Mouse (Mus musculus): Measurements from ENCODE around the gene Dsp.

Gene Dsp

GRCm38 (mm10) chr13:38170707-38171144, 19.6 kb downstream of the Dsp start:
- in situ Hi-C loops (cut with MboI, MseI), result loop anchor here (5.0 kb wide), 1 partner anchor 73 kb away; no protein-coding TSS in a partner anchor

GRCm38 (mm10) chr13:38193406-38193805, 42.3 kb downstream of the Dsp start:
- in situ Hi-C loops (cut with MboI, MseI), result no loop called here

DNA sequence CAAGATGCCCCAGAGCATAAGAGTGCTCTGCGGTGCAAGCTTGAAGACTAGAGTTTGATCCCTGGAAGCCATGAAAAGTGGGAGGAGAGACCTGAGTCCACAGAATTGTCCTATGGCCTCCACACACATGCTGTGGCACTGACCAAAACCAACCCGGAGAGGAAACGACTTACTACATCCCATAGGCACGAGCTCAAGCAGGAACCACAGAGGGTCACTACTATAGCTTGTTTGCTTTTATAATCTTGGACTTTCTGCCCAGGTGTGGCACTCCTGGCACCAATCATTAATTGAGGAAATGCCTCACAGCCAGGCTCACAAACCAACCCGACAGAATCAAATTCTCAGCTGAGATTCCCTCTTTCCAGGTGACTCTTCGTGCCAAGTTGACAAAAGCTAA, 50.3 kb downstream of the Dsp start:
- in situ Hi-C loops (cut with MboI, MseI), result no loop called here

- in situ Hi-C loops (cut with MboI, MseI), result no loop called here
These were observed 53.1 kb downstream of the Dsp start for GRCm38 (mm10) chr13:38204171-38204570.

DNA sequence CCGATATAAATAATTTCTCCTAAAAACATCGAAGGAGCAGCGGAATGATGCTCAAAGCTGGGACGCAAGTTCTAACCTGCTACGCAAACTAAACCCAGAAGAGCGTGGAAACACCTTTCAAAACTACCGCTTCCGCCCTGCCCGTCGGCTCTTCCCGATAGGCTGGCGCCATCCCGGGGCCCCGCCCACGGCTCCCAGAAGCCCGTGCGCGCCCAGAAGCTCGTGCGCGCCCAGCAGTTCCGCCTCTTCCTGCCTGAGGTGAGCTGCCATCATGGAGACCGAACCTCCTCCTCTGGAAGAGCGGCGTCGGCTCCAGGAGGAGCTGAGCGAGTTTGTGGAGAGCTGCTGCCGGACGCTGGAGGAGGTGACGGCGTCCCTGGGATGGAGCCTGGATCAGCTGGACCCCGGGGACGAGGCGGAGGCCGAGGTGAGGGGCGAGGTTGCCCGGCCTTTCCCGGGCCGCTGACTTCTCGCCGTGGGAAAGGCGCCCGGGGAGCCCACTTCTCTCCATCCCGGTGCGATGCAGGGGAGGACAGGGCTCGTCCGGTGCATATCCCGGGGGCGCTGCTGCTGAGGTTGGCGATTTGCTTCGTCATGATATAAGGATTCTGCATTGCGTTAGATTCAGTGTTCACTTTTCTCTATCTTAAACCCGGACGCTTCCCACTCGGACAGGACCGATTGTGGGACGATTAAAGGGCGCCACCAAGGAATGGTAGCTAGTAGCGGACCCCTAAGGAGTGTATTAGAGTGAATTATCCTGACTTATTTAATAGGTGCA, 53.8 kb downstream of the Dsp start, which contains the start of gene Snrnp48:
TSS of gene Snrnp48 (plus strand) at position 237 of the 781 bp plus-strand sequence.
- in situ Hi-C loops (cut with MboI, MseI), result no loop called here

GRCm38 (mm10) chr13:38211122-38211521, 60.0 kb downstream of the Dsp start:
- in situ Hi-C loops (cut with MboI, MseI), result loop anchor here (10.0 kb wide), 2 partner anchors 146 to 996 kb away; no protein-coding TSS in a partner anchor

GRCm38 (mm10) chr13:38218686-38219085, 67.6 kb downstream of the Dsp start:
- in situ Hi-C loops (cut with MboI, MseI), result loop anchor here (10.0 kb wide), 2 partner anchors 154 to 1004 kb away; no protein-coding TSS in a partner anchor

DNA sequence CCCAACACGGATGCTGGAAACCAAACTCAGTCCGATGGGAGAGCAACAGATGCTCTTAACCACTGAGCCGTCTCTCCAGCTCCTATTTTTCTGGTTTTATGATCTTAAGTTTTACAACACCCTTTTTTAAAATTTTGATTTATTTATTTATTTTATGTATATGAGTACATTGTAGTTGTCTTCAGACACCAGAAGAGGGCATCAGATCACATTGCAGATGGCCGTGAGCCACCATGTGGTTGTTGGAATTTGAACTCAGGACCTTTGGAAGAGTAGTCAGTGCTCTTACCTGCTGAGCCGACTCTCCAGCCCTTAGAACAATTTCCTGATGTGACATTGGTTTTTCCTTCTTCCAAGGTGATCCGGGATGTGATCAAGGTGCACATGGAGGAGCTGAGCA, 69.2 kb downstream of the Dsp start:
- in situ Hi-C loops (cut with MboI, MseI), result no loop called here

- in situ Hi-C loops (cut with MboI, MseI), result no loop called here
These were observed 79.2 kb downstream of the Dsp start for GRCm38 (mm10) chr13:38230177-38230821.

- in situ Hi-C loops (cut with MboI, MseI), result no loop called here
These were observed 81.3 kb downstream of the Dsp start for GRCm38 (mm10) chr13:38232411-38232810.

GRCm38 (mm10) chr13:38232856-38233625, 81.9 kb downstream of the Dsp start:
- in situ Hi-C loops (cut with MboI, MseI), result no loop called here

- in situ Hi-C loops (cut with MboI, MseI), result no loop called here
These were observed 83.6 kb downstream of the Dsp start for GRCm38 (mm10) chr13:38234651-38235050.

DNA sequence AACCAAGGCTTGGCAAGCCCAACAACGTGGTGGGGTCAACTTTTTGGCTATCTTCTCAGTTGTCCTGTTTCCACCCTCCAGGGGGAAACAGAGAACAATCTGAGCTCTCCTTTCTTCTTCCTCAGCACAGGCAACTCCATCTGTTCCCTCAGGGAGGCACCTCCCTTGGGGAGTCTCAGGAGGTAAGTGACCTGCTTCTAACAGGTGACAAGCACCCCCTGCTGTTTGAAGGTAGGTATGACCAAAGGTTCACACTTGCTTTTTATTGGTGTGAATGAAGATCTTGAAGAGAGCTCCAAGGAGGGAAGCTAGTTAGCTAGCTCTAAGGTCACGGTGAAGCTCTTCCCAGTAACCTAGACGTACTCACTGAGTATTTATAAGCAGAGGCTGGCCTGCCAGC, 84.3 kb downstream of the Dsp start:
- in situ Hi-C loops (cut with MboI, MseI), result no loop called here

DNA sequence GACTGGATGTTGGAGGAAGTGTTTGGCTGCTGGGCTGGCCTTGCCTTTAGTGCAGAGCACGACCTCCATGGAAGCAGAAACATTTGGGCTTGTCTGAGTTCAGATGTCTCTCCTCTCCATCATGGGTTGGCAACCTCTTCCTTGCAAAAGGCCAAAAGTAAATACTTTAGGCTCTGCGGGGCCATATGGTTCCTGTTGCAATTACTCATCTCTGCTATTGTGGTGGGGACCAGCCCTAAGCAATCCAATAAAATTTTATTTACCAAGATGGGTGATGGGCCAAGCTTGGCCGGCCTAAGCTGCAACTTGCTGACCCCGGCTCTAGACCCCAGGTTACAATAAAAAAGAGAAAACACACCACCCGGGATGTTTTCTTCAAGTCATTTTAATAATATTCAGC, 97.1 kb downstream of the Dsp start:
- in situ Hi-C loops (cut with MboI, MseI), result no loop called here
